Mouse (Mus musculus): ENCODE measurements around the gene Dcun1d5. TPM values are rescaled to one million over a fixed set of nuclear protein-coding genes. Genes with fewer than 3 reads are reported as not detected.
A peak's percentile ranks its signal among the peaks of the same experiment; 100 is the strongest.

Gene Dcun1d5
- 51.9 and 53.9 TPM in 2 replicates for polyA plus RNA-seq (2012; rRNA removed)

DNA sequence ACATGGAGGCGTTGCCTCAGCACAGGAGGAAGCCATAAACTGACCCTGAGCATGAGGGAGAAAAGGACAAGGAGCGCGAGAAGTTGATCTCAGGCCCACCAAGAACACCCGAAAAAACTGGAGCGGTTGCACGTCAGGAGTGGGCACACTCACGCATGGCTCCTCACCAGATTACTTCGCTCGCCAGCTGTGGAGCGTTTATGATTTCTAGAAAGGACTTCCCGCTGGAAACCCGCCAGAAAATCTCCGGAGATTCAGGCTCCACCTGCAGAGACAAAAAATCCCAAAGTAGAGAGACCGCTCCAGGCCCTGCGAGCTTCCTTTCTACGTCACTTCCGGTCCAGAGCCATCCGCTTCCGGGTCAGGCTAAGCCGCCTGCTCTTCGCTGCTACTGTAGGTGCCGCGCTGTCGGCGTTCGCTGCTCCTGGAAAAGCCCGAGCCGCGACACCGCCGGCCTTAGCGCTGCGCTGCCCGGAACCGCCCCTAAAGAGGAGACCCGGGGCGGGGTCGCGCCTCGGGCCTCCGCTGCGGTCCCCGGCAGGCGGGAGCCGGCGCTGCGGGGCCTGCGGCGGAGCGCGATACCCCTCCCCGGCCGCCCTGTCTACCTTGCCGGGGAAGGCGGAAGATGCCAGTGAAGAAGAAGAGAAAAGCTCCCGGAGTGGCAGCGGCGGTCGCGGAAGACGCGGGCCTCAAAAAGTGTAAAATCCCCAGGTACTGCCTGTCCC, at the start of gene Dcun1d5, which contains the start of gene Dync2h1:
Gene Dcun1d5 (plus strand): TSS at position 349 of the 725 bp plus-strand sequence.
Gene Dync2h1 (minus strand): TSS at position 275 of the 725 bp plus-strand sequence.
- no peaks in the 10 kb centered on the region for H3K27me3 ChIP-seq (ENCODE audit: control insufficient read depth, insufficient read depth, low read length)
- H3K4me3 ChIP-seq (replicated peaks; ENCODE audit: insufficient read depth, low read depth, low read length): peak within 1 kb of the TSS; percentile 78
- TF ChIP-seq POLR2A (IDR thresholded peaks at IDR 0.05; ENCODE audit: borderline replicate concordance, insufficient read depth, low read length) (peak; percentile 79; the same call in 1 of the 2 replicates), CTCF (IDR thresholded peaks at IDR 0.05; ENCODE audit: borderline replicate concordance, insufficient read depth, low read depth, low read length) (no peak)
- peak; percentile 93 for DNase-seq
- no peaks in the 10 kb centered on the region for H3K4me1 ChIP-seq (ENCODE audit: control insufficient read depth, insufficient read depth, low read length)
- H3K27ac ChIP-seq (ENCODE audit: insufficient read depth, low read length): peak within 1 kb of the TSS; percentile 60
- WGBS: under 1% methylated on average over 62 of the region's 62 CpGs

DNA sequence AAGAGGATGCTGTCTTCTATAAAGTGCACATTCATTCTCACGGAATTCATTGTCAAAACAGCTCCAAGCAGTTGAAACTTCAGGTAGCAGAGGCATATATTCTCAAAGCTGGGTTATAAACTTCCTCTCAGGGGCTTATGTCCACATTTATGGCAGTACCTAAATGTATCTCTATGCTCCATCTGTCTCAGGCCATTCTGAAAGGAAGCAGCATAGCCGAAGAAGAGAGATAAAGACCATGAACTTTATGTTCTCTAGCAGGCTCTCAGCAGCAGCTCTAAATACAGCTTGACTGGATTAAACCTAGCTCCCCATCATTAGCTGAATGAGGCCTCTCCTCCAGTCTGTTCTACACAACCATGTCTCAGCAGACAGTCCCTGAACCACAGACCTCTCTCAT, 29.9 kb upstream of the Dcun1d5 start:
- H3K27ac ChIP-seq (ENCODE audit: insufficient read depth, low read length): no peak overlapping the region
- H3K27me3 ChIP-seq (ENCODE audit: control insufficient read depth, insufficient read depth, low read length): no peaks in the 10 kb centered on the region
- H3K4me1 ChIP-seq (ENCODE audit: control insufficient read depth, insufficient read depth, low read length): no peaks in the 10 kb centered on the region
- no peak for TF ChIP-seq CTCF (IDR thresholded peaks at IDR 0.05; ENCODE audit: borderline replicate concordance, insufficient read depth, low read depth, low read length)
- TF ChIP-seq POLR2A (IDR thresholded peaks at IDR 0.05; ENCODE audit: borderline replicate concordance, insufficient read depth, low read length): no peak
- no peak for DNase-seq
- H3K4me3 ChIP-seq (replicated peaks; ENCODE audit: insufficient read depth, low read depth, low read length): no peak overlapping the region
- 94% methylated on average over 2 of the region's 2 CpGs for WGBS

DNA sequence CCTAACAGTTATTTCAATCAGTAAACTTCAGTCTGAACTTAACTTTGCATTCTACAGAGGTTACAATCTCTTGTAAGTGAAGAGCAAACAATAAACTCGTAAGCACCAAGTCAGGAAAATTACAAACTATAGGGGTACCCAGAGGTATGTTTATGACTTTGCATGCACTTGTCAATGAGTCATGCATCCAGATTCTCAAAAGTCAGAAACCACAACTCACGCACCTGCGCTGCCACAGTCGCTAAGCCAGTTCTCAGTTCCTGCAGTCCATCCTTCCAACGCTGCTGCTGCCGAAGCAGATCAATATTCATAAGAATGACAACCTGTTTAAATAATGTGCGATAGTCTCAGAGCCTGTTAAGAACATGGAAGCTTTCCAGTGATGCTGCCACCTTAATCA, 25.7 kb upstream of the Dcun1d5 start:
- WGBS: 95% methylated on average over 7 of the region's 7 CpGs
- no peak for TF ChIP-seq CTCF (IDR thresholded peaks at IDR 0.05; ENCODE audit: borderline replicate concordance, insufficient read depth, low read depth, low read length)
- TF ChIP-seq POLR2A (IDR thresholded peaks at IDR 0.05; ENCODE audit: borderline replicate concordance, insufficient read depth, low read length): no peak
- no peak overlapping the region for H3K27ac ChIP-seq (ENCODE audit: insufficient read depth, low read length)
- H3K4me3 ChIP-seq (replicated peaks; ENCODE audit: insufficient read depth, low read depth, low read length): no peak overlapping the region
- no peaks in the 10 kb centered on the region for H3K4me1 ChIP-seq (ENCODE audit: control insufficient read depth, insufficient read depth, low read length)
- no peak for DNase-seq
- no peaks in the 10 kb centered on the region for H3K27me3 ChIP-seq (ENCODE audit: control insufficient read depth, insufficient read depth, low read length)

DNA sequence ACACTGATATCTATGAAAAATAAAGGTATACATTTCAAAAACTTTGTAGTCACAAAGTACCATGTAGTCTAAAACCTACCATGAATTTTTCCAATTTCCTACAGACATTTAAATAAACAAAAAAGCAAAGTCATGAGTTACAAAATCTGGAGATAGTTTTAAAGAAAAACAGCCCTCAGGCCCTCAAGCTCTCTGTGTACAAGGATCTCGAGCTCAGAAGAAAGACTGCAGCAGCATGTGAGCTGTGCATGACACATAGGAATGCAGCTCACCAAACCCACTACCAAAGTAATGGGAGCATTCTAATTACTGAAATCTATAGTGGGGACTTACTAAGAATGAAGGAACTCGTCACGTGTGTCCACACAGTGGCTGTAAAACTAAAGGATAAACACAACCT, 24.6 kb upstream of the Dcun1d5 start:
- no peak for TF ChIP-seq POLR2A (IDR thresholded peaks at IDR 0.05; ENCODE audit: borderline replicate concordance, insufficient read depth, low read length)
- no peak for TF ChIP-seq CTCF (IDR thresholded peaks at IDR 0.05; ENCODE audit: borderline replicate concordance, insufficient read depth, low read depth, low read length)
- 89% methylated on average over 3 of the region's 3 CpGs for WGBS
- H3K4me3 ChIP-seq (replicated peaks; ENCODE audit: insufficient read depth, low read depth, low read length): no peak overlapping the region
- no peaks in the 10 kb centered on the region for H3K27me3 ChIP-seq (ENCODE audit: control insufficient read depth, insufficient read depth, low read length)
- no peak for DNase-seq
- no peaks in the 10 kb centered on the region for H3K4me1 ChIP-seq (ENCODE audit: control insufficient read depth, insufficient read depth, low read length)
- H3K27ac ChIP-seq (ENCODE audit: insufficient read depth, low read length): no peak overlapping the region

DNA sequence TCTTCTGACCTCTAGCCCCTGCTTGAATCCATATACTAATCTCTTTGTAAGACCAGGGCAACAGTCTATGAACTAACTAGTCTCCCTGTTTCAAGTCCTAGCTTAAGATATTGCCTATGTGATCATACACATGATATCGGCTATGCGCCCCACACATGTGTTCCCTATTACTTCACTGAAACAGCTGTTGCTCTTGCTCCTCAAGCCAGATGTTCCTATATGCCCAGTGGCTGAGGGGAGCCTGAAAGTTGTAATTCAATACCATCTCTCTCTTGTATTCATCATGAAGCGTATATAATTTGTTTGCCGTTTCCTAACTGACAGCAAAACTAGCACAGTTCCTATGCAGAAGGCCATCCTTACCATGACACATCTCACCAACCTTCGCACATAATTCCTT, 23.6 kb upstream of the Dcun1d5 start:
- H3K4me1 ChIP-seq (ENCODE audit: control insufficient read depth, insufficient read depth, low read length): no peaks in the 10 kb centered on the region
- no peaks in the 10 kb centered on the region for H3K27me3 ChIP-seq (ENCODE audit: control insufficient read depth, insufficient read depth, low read length)
- no peak overlapping the region for H3K27ac ChIP-seq (ENCODE audit: insufficient read depth, low read length)
- TF ChIP-seq POLR2A (IDR thresholded peaks at IDR 0.05; ENCODE audit: borderline replicate concordance, insufficient read depth, low read length): no peak
- TF ChIP-seq CTCF (IDR thresholded peaks at IDR 0.05; ENCODE audit: borderline replicate concordance, insufficient read depth, low read depth, low read length): no peak
- 93% methylated on average over 5 of the region's 5 CpGs for WGBS
- no peak overlapping the region for H3K4me3 ChIP-seq (replicated peaks; ENCODE audit: insufficient read depth, low read depth, low read length)
- DNase-seq: no peak

DNA sequence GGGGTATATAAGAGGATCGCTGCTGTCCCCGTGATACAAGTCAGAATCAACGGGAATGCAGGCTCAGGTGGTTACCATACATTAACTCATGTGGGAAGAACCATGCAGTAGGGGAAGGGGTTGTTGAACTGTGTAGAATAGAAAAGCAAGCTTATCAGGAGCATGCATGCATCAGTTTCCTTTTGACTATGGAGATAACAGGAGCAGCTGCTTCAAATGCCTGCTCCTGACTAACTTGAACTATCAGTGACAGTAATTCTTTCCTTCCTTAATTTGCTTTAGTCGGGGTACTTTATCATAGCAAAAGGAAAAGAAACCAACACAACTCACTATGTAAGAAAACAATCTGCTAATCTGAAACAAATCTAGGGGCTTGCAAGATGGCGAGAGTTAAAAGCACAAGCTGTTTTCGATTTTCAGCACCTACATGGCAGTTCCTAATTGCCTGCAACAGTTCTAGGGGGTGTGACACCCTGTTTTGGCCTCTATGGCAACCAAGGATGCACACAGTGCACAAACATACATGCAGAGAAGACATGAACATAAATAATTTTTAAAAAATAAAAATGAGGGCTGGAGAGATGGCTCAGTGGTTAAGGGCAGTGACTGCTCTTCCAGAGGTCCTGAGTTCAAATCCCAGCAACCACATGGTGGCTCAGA, 16.9 kb upstream of the Dcun1d5 start:
- TF ChIP-seq CTCF (IDR thresholded peaks at IDR 0.05; ENCODE audit: borderline replicate concordance, insufficient read depth, low read depth, low read length) (no peak), POLR2A (IDR thresholded peaks at IDR 0.05; ENCODE audit: borderline replicate concordance, insufficient read depth, low read length) (no peak)
- WGBS: 95% methylated on average over 6 of the region's 6 CpGs
- H3K27ac ChIP-seq (ENCODE audit: insufficient read depth, low read length): no peak overlapping the region
- no peak overlapping the region for H3K4me3 ChIP-seq (replicated peaks; ENCODE audit: insufficient read depth, low read depth, low read length)
- H3K27me3 ChIP-seq (ENCODE audit: control insufficient read depth, insufficient read depth, low read length): no peaks in the 10 kb centered on the region
- DNase-seq: no peak
- no peaks in the 10 kb centered on the region for H3K4me1 ChIP-seq (ENCODE audit: control insufficient read depth, insufficient read depth, low read length)

DNA sequence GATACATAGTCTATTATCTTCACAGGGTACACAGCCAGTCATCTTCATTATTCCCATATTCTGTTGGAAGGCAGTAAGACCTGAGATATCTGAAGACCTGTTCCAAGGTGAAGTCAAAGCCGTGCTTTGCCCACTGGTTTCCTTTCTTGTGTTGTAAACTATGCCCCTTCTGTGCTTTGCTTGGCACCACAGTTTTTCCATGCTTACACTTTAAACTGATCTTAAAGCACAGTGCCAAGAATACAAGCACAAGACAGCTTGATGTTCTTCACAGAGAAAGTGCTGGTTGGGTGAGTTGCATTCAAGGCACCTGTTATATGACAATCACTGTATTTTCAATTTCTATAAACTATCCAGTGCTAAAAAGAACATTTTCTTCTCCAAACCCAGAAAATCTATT, 10.6 kb upstream of the Dcun1d5 start:
- Histone ChIP-seq H3K27ac (ENCODE audit: insufficient read depth, low read length) (no peak overlapping the region), H3K4me3 (replicated peaks; ENCODE audit: insufficient read depth, low read depth, low read length) (no peak overlapping the region), H3K4me1 (ENCODE audit: control insufficient read depth, insufficient read depth, low read length) (no peaks in the 10 kb centered on the region), H3K27me3 (ENCODE audit: control insufficient read depth, insufficient read depth, low read length) (no peaks in the 10 kb centered on the region)
- TF ChIP-seq CTCF (IDR thresholded peaks at IDR 0.05; ENCODE audit: borderline replicate concordance, insufficient read depth, low read depth, low read length) (no peak), POLR2A (IDR thresholded peaks at IDR 0.05; ENCODE audit: borderline replicate concordance, insufficient read depth, low read length) (no peak)
- no peak for DNase-seq
- 98% methylated on average over 1 of the region's 1 CpGs for WGBS
